Mouse (Mus musculus): Measurements from ENCODE around the gene Arhgef17. TPM values are rescaled to one million over a fixed set of nuclear protein-coding genes. Genes with fewer than 3 reads are reported as not detected.

Gene Arhgef17
- polyA plus RNA-seq, 1 experiment: 71.4 TPM

- no peak overlapping the region for H3K4me3 ChIP-seq (replicated peaks; ENCODE audit: insufficient read depth, low read depth, low read length)
- DNase-seq: no peak
- H3K4me1 ChIP-seq (ENCODE audit: control insufficient read depth, insufficient read depth, low read length): no peaks in the 10 kb centered on the region; the same call in 1 of the 2 replicates
- 62% methylated on average over 4 of the region's 4 CpGs for WGBS
- no peak overlapping the region for H3K27ac ChIP-seq (ENCODE audit: insufficient read depth, low read length)
- TF ChIP-seq CTCF (IDR thresholded peaks at IDR 0.05; ENCODE audit: borderline replicate concordance, insufficient read depth, low read depth, low read length) (no peak), POLR2A (IDR thresholded peaks at IDR 0.05; ENCODE audit: borderline replicate concordance, insufficient read depth, low read length) (no peak)
- no peaks in the 10 kb centered on the region for H3K27me3 ChIP-seq (ENCODE audit: control insufficient read depth, insufficient read depth, low read length)
Observed at GRCm38 (mm10) chr7:100868551-100868950, 63.4 kb downstream of the Arhgef17 start.

- TF ChIP-seq POLR2A (IDR thresholded peaks at IDR 0.05; ENCODE audit: borderline replicate concordance, insufficient read depth, low read length) (no peak), CTCF (IDR thresholded peaks at IDR 0.05; ENCODE audit: borderline replicate concordance, insufficient read depth, low read depth, low read length) (no peak)
- Histone ChIP-seq H3K27ac (ENCODE audit: insufficient read depth, low read length) (no peak overlapping the region), H3K4me3 (replicated peaks; ENCODE audit: insufficient read depth, low read depth, low read length) (no peak overlapping the region), H3K27me3 (ENCODE audit: control insufficient read depth, insufficient read depth, low read length) (no peaks in the 10 kb centered on the region), H3K4me1 (ENCODE audit: control insufficient read depth, insufficient read depth, low read length) (peaks cover 1% of the 10 kb centered on the region)
- DNase-seq: no peak
- WGBS: 65% methylated on average over 2 of the region's 2 CpGs
Observed at GRCm38 (mm10) chr7:100867561-100867960, 64.3 kb downstream of the Arhgef17 start.

GRCm38 (mm10) chr7:100866675-100867074 is 65.2 kb downstream of the Arhgef17 start:
- Histone ChIP-seq H3K27ac (ENCODE audit: insufficient read depth, low read length) (no peak overlapping the region), H3K27me3 (ENCODE audit: control insufficient read depth, insufficient read depth, low read length) (no peaks in the 10 kb centered on the region), H3K4me3 (replicated peaks; ENCODE audit: insufficient read depth, low read depth, low read length) (no peak overlapping the region), H3K4me1 (ENCODE audit: control insufficient read depth, insufficient read depth, low read length) (peaks cover 6% of the 10 kb centered on the region)
- under 1% methylated on average over 3 of the region's 3 CpGs for WGBS
- DNase-seq: peak; percentile 68 to 78
- peak; percentile 60 for TF ChIP-seq CTCF (IDR thresholded peaks at IDR 0.05; ENCODE audit: borderline replicate concordance, insufficient read depth, low read depth, low read length)
- TF ChIP-seq POLR2A (IDR thresholded peaks at IDR 0.05; ENCODE audit: borderline replicate concordance, insufficient read depth, low read length): no peak

- Histone ChIP-seq H3K4me3 (replicated peaks; ENCODE audit: insufficient read depth, low read depth, low read length) (peak within 1 kb of the TSS; percentile 55), H3K27me3 (ENCODE audit: control insufficient read depth, insufficient read depth, low read length) (no peaks in the 10 kb centered on the region), H3K27ac (ENCODE audit: insufficient read depth, low read length) (no peak within 1 kb of the TSS), H3K4me1 (ENCODE audit: control insufficient read depth, insufficient read depth, low read length) (peaks cover 6% of the 10 kb centered on the region; the same call in 1 of the 2 replicates)
- TF ChIP-seq POLR2A (IDR thresholded peaks at IDR 0.05; ENCODE audit: borderline replicate concordance, insufficient read depth, low read length) (peak; percentile 62; the same call in 1 of the 2 replicates), CTCF (IDR thresholded peaks at IDR 0.05; ENCODE audit: borderline replicate concordance, insufficient read depth, low read depth, low read length) (peak; percentile 79)
- DNase-seq: peak; percentile 92 to 95
- WGBS: under 1% methylated on average over 91 of the region's 91 CpGs
Observed at GRCm38 (mm10) chr7:100862828-100863638, 68.9 kb downstream of the Arhgef17 start, which contains the start of gene Relt. Gene Relt, minus strand, starts transcription at chr7:100863446.

- Histone ChIP-seq H3K27me3 (ENCODE audit: control insufficient read depth, insufficient read depth, low read length) (no peaks in the 10 kb centered on the region), H3K27ac (ENCODE audit: insufficient read depth, low read length) (no peak overlapping the region), H3K4me3 (replicated peaks; ENCODE audit: insufficient read depth, low read depth, low read length) (peak overlapping the region; percentile 55), H3K4me1 (ENCODE audit: control insufficient read depth, insufficient read depth, low read length) (peaks cover 6% of the 10 kb centered on the region; the same call in 1 of the 2 replicates)
- TF ChIP-seq POLR2A (IDR thresholded peaks at IDR 0.05; ENCODE audit: borderline replicate concordance, insufficient read depth, low read length) (no peak), CTCF (IDR thresholded peaks at IDR 0.05; ENCODE audit: borderline replicate concordance, insufficient read depth, low read depth, low read length) (no peak)
- no peak for DNase-seq
- 19% methylated on average over 4 of the region's 4 CpGs for WGBS
Observed at GRCm38 (mm10) chr7:100862353-100862752, 69.6 kb downstream of the Arhgef17 start.

GRCm38 (mm10) chr7:100861209-100861608 is 70.7 kb downstream of the Arhgef17 start:
- TF ChIP-seq POLR2A (IDR thresholded peaks at IDR 0.05; ENCODE audit: borderline replicate concordance, insufficient read depth, low read length) (no peak), CTCF (IDR thresholded peaks at IDR 0.05; ENCODE audit: borderline replicate concordance, insufficient read depth, low read depth, low read length) (no peak)
- 92% methylated on average over 5 of the region's 5 CpGs for WGBS
- Histone ChIP-seq H3K27ac (ENCODE audit: insufficient read depth, low read length) (no peak overlapping the region), H3K4me3 (replicated peaks; ENCODE audit: insufficient read depth, low read depth, low read length) (no peak overlapping the region), H3K27me3 (ENCODE audit: control insufficient read depth, insufficient read depth, low read length) (no peaks in the 10 kb centered on the region), H3K4me1 (ENCODE audit: control insufficient read depth, insufficient read depth, low read length) (peaks cover 6% of the 10 kb centered on the region; the same call in 1 of the 2 replicates)
- DNase-seq: no peak

GRCm38 (mm10) chr7:100860450-100860849 is 71.5 kb downstream of the Arhgef17 start:
- no peak overlapping the region for H3K4me3 ChIP-seq (replicated peaks; ENCODE audit: insufficient read depth, low read depth, low read length)
- no peak for TF ChIP-seq CTCF (IDR thresholded peaks at IDR 0.05; ENCODE audit: borderline replicate concordance, insufficient read depth, low read depth, low read length)
- no peak for TF ChIP-seq POLR2A (IDR thresholded peaks at IDR 0.05; ENCODE audit: borderline replicate concordance, insufficient read depth, low read length)
- no peak overlapping the region for H3K27ac ChIP-seq (ENCODE audit: insufficient read depth, low read length)

More at GRCm38 (mm10) chr7:100860450-100860849, 71.5 kb downstream of the Arhgef17 start:
- no peak for DNase-seq
- Histone ChIP-seq H3K27me3 (ENCODE audit: control insufficient read depth, insufficient read depth, low read length) (no peaks in the 10 kb centered on the region), H3K4me1 (ENCODE audit: control insufficient read depth, insufficient read depth, low read length) (peaks cover 6% of the 10 kb centered on the region; the same call in 1 of the 2 replicates)
- WGBS: 94% methylated on average over 3 of the region's 3 CpGs

All from cerebellum, adult 2 months (tissue).